Mouse (Mus musculus) neural tube, embryonic 11.5 days (tissue): Measurements from ENCODE around the gene Gm17581. TPM values are rescaled to one million over a fixed set of nuclear protein-coding genes. Genes with fewer than 3 reads are reported as not detected.
A peak's percentile ranks its signal among the peaks of the same experiment; 100 is the strongest.
"Not testable (repeated sequence)": the region's sequence is repeated elsewhere in the genome, so short reads cannot be mapped to it uniquely, and the experiment has no call there.

Experiments used
- ATAC-seq: fragments of 200-750 bp; cut with Nextera tagmentation; 2 replicates; pipeline ENCODE4 v1.8.0; 2017; ENCODE audit warnings: moderate number of reproducible peaks, mild to moderate bottlenecking, moderate TSS enrichment, moderate library complexity; ENCODE audit not compliant: insufficient read depth, low FRiP score, low TSS enrichment
- DNase-seq: peaks from one replicate; pipeline ENCODE4 v3.0.0-alpha.2; 2015; ENCODE audit warnings: low spot score
- H3K27ac ChIP-seq: fragments of 300-500 bp; sonication (generic); 2 replicates; pipeline ENCODE4 v1.5.1; 2014; ENCODE audit warnings: low read depth, mild to moderate bottlenecking, low read length
- H3K27me3 ChIP-seq: fragments of 300-500 bp; sonication (generic); 2 replicates; pipeline ENCODE4 v1.6.1; 2014; ENCODE audit warnings: mild to moderate bottlenecking, low read length, mixed read lengths; ENCODE audit not compliant: control insufficient read depth, insufficient read depth
- H3K36me3 ChIP-seq: fragments of 300-500 bp; sonication (generic); 2 replicates; pipeline ENCODE4 v1.6.1; 2014; ENCODE audit warnings: mild to moderate bottlenecking, low read length, moderate library complexity, mixed read lengths; ENCODE audit not compliant: control insufficient read depth, insufficient read depth
- H3K4me1 ChIP-seq: fragments of 300-500 bp; sonication (generic); 2 replicates; pipeline ENCODE4 v1.6.1; 2014; ENCODE audit warnings: low read length, mixed read lengths; ENCODE audit not compliant: control insufficient read depth, insufficient read depth
- H3K4me2 ChIP-seq: fragments of 300-500 bp; sonication (generic); 2 replicates; pipeline ENCODE4 v1.6.1; 2014; ENCODE audit warnings: low read depth, mild to moderate bottlenecking, moderate library complexity
- H3K4me3 ChIP-seq: fragments of 300-500 bp; sonication (generic); 2 replicates; pipeline ENCODE4 v1.5.1; 2014; ENCODE audit warnings: low read depth, low read length
- H3K9ac ChIP-seq: fragments of 300-500 bp; sonication (generic); 2 replicates; pipeline ENCODE4 v1.6.1; 2014; ENCODE audit warnings: mild to moderate bottlenecking, low read length
- H3K9me3 ChIP-seq: fragments of 300-500 bp; sonication (generic); 2 replicates; pipeline ENCODE4 v1.6.1; 2016; ENCODE audit warnings: low read length; ENCODE audit not compliant: control insufficient read depth
- WGBS: fragments of 180-500 bp; shearing (Covaris S2); extraction: QIAGEN DNeasy Blood & Tissue Kit; methylation state at CpG from one replicate; pipeline ENCODE4 v1.1.7; 2014; 5-methylcytosine and 5-hydroxymethylcytosine counted together
- polyA plus RNA-seq: library from polyadenylated mRNA; unstranded; fragments of >200 nt; fragmentation: Nextera tagmentation; extraction: Ambion mirVana; gene quantifications from 2 replicates; pipeline ENCODE4 v1.2.1, GENCODE M21; 2014

The Gm17581 gene
- polyA plus RNA-seq, 1 experiment from 2014 or later, result not detected

DNA sequence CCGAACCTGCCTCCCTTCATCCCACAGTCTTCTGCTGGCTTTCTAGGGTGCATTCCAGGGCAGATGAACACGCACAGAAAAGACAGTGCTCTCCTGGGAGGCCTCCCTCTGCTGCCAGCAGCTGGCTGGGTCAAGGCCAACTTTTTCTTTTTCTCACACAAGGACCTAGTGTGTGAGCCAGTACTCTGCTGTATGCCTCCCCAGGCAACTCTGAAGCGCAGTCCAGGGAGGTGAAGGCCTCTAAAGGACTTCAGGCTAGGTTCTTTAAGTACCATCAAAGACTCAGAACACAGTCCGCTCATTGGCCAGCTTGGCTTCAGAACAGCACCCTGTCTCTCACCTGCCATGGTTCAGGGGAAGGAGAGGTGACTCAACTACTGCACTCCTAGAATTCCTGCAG lies 28.4 kb downstream of the Gm17581 start:
- Histone ChIP-seq H3K4me3 (no peak overlapping the region), H3K4me2 (no peak overlapping the region), H3K9me3 (no peaks in the 10 kb centered on the region), H3K27ac (no peak overlapping the region), H3K36me3 (0 out of 2 replicates have a peak, but pooled peaks cover 2% of the 10 kb centered on the region), H3K9ac (no peak overlapping the region), H3K27me3 (no peaks in the 10 kb centered on the region), H3K4me1 (no peaks in the 10 kb centered on the region)
- DNase-seq (no peak), ATAC-seq (no peak)
- WGBS, result 88% methylated on average over 4 of the region's 4 CpGs

DNA sequence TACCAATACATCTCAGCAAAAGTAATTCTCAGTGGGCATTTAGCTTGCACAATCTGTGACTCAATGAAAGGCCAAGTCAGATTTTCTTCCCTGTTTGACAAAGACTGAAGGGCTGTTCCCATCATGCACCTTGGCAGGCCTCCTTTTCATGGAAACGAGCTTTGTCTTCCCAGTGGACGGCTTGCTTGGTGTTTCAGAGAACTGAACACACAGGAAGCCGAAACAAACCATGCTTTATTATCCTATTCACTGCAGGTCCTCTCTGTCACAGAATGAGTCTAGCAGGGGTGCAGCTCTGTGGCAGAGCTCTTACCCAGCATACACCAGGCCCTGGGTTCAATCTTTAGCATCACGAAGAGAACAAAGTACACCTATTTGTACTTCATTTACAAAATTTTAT lies 32.0 kb downstream of the Gm17581 start:
- H3K9ac ChIP-seq, result no peak overlapping the region
- H3K27ac ChIP-seq, result no peak overlapping the region
- no peaks in the 10 kb centered on the region for H3K4me1 ChIP-seq
- H3K36me3 ChIP-seq, result no peaks in the 10 kb centered on the region
- H3K4me2 ChIP-seq, result no peak overlapping the region
- H3K4me3 ChIP-seq, result no peak overlapping the region
- 29% methylated on average over 4 of the region's 4 CpGs for WGBS
- no peaks in the 10 kb centered on the region for H3K9me3 ChIP-seq
- no peaks in the 10 kb centered on the region for H3K27me3 ChIP-seq
- ATAC-seq (no peak), DNase-seq (peak; percentile 55)

GRCm38 (mm10) chr2:155701399-155701919 lies 34.2 kb downstream of the Gm17581 start:
- Histone ChIP-seq H3K4me3 (no peak overlapping the region), H3K9me3 (no peaks in the 10 kb centered on the region), H3K9ac (no peak overlapping the region), H3K4me1 (no peaks in the 10 kb centered on the region), H3K27me3 (no peaks in the 10 kb centered on the region), H3K4me2 (no peak overlapping the region), H3K27ac (no peak overlapping the region), H3K36me3 (no peaks in the 10 kb centered on the region)
- ATAC-seq, result no peak
- 92% methylated on average over 19 of the region's 19 CpGs for WGBS
- DNase-seq, result no peak

- not testable (repeated sequence) for H3K27me3 ChIP-seq, H3K9ac ChIP-seq, H3K4me2 ChIP-seq, H3K4me1 ChIP-seq, H3K4me3 ChIP-seq, ATAC-seq, H3K27ac ChIP-seq, DNase-seq, H3K36me3 ChIP-seq, H3K9me3 ChIP-seq
- 91% methylated on average over 6 of the region's 6 CpGs for WGBS
Measured at GRCm38 (mm10) chr2:155698443-155698842, 37.2 kb downstream of the Gm17581 start.

DNA sequence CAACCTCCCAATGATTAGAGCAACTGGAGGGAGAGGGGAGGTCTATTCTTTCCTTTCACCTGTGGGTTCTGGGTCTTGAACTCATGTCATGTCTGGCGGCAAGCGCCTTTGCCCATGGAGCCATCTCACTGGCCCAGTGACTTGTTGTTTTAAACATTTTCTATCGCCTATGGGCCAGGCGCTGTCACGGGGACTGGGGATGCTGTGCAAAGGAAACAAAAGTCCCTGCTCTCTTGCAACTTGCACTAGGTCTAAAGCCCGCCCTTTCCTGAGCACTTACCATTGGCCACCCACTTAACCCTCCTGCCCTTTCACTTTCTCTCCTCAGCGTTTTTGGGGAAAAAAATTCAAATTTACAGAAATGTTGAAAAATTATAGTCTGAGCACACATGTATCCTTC lies 38.8 kb downstream of the Gm17581 start:
- Histone ChIP-seq H3K4me1 (no peaks in the 10 kb centered on the region), H3K27ac (no peak overlapping the region), H3K4me3 (no peak overlapping the region), H3K9me3 (no peaks in the 10 kb centered on the region), H3K9ac (no peak overlapping the region), H3K4me2 (no peak overlapping the region), H3K27me3 (no peaks in the 10 kb centered on the region), H3K36me3 (no peaks in the 10 kb centered on the region)
- 82% methylated on average over 7 of the region's 7 CpGs for WGBS
- ATAC-seq, result no peak
- no peak for DNase-seq

DNA sequence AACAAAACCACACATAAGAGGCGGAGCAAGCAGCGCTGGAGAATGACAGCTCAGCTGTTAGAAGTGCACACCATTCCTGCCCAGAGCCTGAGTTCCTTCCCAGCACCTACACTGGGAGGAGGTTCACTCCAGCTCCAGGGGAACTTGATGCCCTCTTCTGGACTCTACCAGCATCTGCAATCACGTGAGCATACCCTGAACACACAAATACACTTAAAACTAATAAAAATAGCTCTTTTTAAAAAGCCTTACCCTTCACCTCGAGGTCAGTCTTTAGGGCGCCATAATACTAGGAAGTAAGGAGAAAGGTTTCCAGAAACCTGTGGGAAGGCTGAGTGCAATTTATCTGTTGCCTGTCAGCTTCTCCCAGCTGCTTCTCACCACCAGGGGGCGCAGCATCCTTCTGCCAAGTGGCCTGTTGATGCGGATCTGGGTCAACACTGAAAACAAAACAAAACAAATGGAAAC lies 39.5 kb downstream of the Gm17581 start:
- WGBS, result 16% methylated on average over 7 of the region's 7 CpGs
- no peak for ATAC-seq

DNA sequence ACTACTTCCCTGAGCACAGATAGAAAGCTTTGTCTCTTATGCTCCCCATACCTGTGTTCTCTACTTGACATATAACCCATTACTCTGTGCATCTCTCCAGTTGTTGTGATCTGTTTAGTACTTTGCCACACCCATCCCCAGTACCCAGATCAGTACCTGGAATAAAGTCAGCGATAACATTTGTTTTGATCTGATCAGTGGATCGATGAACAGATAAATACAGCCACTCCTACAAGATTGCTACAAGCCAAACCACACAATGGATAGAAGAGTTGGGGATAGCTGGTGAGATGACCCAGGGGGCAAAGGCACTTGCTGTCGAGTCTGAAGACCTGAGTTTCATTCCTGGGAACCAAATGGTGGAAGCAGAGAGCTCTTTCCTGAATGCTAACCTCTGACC lies 40.4 kb downstream of the Gm17581 start:
- DNase-seq (no peak), ATAC-seq (no peak)
- no peaks in the 10 kb centered on the region for H3K9me3 ChIP-seq
- WGBS, result 86% methylated on average over 3 of the region's 3 CpGs
- no peak overlapping the region for H3K4me2 ChIP-seq
- H3K27me3 ChIP-seq, result no peaks in the 10 kb centered on the region
- no peak overlapping the region for H3K4me3 ChIP-seq
- no peaks in the 10 kb centered on the region for H3K36me3 ChIP-seq
- no peak overlapping the region for H3K27ac ChIP-seq
- no peak overlapping the region for H3K9ac ChIP-seq
- H3K4me1 ChIP-seq, result peaks cover 9% of the 10 kb centered on the region

More for the DNA sequence above, 39.5 kb downstream of the Gm17581 start:
- H3K27me3 ChIP-seq, result no peaks in the 10 kb centered on the region
- no peaks in the 10 kb centered on the region for H3K9me3 ChIP-seq
- no peak overlapping the region for H3K4me3 ChIP-seq
- DNase-seq, result peak; percentile 75
- H3K9ac ChIP-seq, result no peak overlapping the region
- peaks cover under 1% of the 10 kb centered on the region; the same call in 1 of the 2 replicates for H3K4me1 ChIP-seq
- H3K4me2 ChIP-seq, result no peak overlapping the region
- H3K36me3 ChIP-seq, result no peaks in the 10 kb centered on the region
- H3K27ac ChIP-seq, result no peak overlapping the region

DNA sequence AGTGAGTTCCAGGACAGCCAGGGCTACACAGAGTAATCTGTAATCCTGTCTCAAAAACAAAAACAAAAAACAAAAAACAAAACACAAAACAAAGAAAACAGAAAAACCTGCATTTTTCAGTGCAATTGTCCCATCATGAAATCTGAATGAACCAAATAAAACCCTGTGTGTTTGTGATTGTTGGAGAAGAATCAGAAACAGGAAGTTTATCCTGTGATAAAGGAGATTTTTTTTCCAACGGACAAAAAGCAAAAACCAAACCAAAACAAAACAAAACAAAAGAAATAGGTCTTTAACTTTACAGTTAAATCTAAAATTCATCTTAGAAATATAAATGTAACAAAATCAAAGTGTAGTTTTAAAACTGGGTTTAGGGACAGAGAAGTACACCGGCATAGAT lies 41.1 kb downstream of the Gm17581 start:
- peaks cover 9% of the 10 kb centered on the region for H3K4me1 ChIP-seq
- no peak overlapping the region for H3K4me3 ChIP-seq
- ATAC-seq, result no peak
- 72% methylated on average over 2 of the region's 2 CpGs for whole genome bisulfite sequencing
- H3K9me3 ChIP-seq, result no peaks in the 10 kb centered on the region
- no peak overlapping the region for H3K9ac ChIP-seq
- H3K4me2 ChIP-seq, result no peak overlapping the region
- H3K27ac ChIP-seq, result no peak overlapping the region
- no peaks in the 10 kb centered on the region for H3K36me3 ChIP-seq
- H3K27me3 ChIP-seq, result no peaks in the 10 kb centered on the region
- DNase-seq, result no peak

DNA sequence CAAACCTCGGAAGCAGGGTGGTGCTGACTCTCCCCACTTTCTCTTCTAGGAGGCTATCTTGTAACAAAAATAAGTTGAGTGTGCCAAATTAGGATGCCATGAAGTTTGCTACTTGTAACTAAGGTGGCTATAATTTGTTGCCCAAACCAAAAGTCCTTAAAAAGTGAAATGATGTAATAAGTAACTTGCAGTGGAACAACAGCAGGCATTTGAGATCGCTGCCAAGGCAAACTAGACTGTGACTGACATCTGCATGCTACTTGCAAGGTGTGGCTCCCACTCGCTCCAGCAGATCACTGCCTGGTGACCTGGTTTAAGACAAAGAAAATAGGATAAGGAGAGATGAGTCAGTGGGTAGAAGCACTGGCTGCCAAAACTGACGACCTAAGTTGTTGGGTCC lies 42.5 kb downstream of the Gm17581 start:
- Histone ChIP-seq H3K4me2 (no peak overlapping the region), H3K36me3 (no peaks in the 10 kb centered on the region), H3K27me3 (no peaks in the 10 kb centered on the region), H3K27ac (no peak overlapping the region), H3K4me1 (peaks cover 9% of the 10 kb centered on the region), H3K9ac (no peak overlapping the region), H3K4me3 (no peak overlapping the region), H3K9me3 (no peaks in the 10 kb centered on the region)
- ATAC-seq, result no peak
- WGBS, result 78% methylated on average over 4 of the region's 4 CpGs
- no peak for DNase-seq
